Mouse (Mus musculus) ES-E14 (cell line): Measurements from ENCODE around the gene Hrg.

Experiments used
- CHD2 ChIP-seq: IDR thresholded peaks from 2 replicates; pipeline ENCODE4 v1.6.1; 2014; ENCODE audit warnings: mild to moderate bottlenecking, low read depth, low read length, inconsistent platforms
- MAFK ChIP-seq: IDR thresholded peaks from 2 replicates; pipeline ENCODE4 v1.6.1; 2014; ENCODE audit warnings: mild to moderate bottlenecking, low read depth, low read length, inconsistent platforms; ENCODE audit not compliant: insufficient read depth
- ZC3H11A ChIP-seq: IDR thresholded peaks from 2 replicates; pipeline ENCODE4 v1.6.1; 2012; ENCODE audit warnings: low read depth, mild to moderate bottlenecking, inconsistent platforms, low read length, borderline replicate concordance

DNA sequence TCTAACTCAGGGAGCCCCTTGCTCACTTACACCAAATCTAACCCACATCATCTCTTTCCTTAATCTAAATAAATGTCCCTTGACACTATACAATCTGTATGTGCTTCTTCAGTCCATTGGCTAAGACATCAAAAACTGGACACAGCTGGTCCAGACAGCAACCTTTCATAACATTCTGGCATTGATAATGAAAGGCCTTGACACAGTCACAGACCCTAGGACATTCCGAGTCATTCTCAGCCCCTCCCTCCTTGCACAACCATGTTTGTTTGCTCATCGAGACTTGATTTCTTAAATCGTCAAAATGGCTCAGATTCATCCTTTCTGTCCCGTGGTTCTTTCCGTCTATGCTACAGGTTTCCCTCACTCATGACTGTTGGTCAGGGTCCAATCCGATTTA, 41.6 kb upstream of the Hrg start:
- TF ChIP-seq CHD2 (no peak), ZC3H11A (no peak), MAFK (no peak)
